Mouse (Mus musculus): ENCODE results near the gene Mfsd11.

DNA sequence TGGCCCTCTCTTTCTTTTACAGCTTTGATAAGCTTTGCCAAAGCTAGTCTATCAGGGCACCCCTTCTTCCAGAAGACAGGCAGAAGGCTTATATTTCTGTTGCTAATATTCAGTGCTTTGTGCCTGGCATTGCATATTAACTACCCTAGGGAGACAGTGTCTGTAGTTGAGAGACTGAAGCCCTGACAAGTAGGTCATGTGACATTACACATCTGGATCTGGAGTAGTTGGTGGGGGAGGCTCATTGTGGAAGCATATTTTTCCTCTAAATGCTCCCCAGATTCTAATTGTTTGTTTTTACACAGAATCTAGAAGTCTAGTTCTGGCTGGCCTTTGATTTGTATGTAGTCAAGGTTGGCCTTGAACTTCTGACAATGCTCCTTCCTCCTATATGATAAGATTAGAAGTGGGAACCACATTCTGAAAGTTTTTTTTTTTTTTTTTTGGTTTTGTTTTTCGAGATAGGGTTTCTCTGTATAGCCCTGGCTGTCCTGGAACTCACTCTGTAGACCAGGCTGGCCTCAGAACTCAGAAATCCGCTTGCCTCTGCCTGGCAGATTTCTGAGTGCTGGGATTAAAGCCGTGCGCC is 5.6 kb upstream of the Mfsd11 start:
- TF ChIP-seq POLR2A (IDR thresholded peaks at IDR 0.05; ENCODE audit: borderline replicate concordance, control insufficient read depth, low read depth, low read length) (no peak), CTCF (IDR thresholded peaks at IDR 0.05; ENCODE audit: control insufficient read depth, insufficient read depth, low read length) (no peak)
